Mouse (Mus musculus) MEL (cell line): ENCODE measurements around the gene Thada.

Source experiments
- CTCF ChIP-seq, 3 experiments: IDR thresholded peaks in 2 of 3; conservative IDR thresholded peaks in 1 of 3; 2 replicates each; pipeline ENCODE4 v1.5.1; 2011 to 2012; ENCODE audit warnings: low read length in 3 of 3, low read depth in 2 of 3, mild to moderate bottlenecking in 2 of 3, improper control_type of control experiment in 1 of 3, inconsistent platforms in 1 of 3, mixed read lengths in 1 of 3, moderate library complexity in 1 of 3; ENCODE audit not compliant: control insufficient read depth in 1 of 3, insufficient read depth in 1 of 3, poor library complexity in 1 of 3, severe bottlenecking in 1 of 3
- EP300 ChIP-seq, 2 experiments: IDR thresholded peaks; 2 replicates each; pipeline ENCODE4 v1.6.1; 2011; ENCODE audit warnings: improper control_type of control experiment in 2 of 2, low read length in 2 of 2, low read depth in 1 of 2, mild to moderate bottlenecking in 1 of 2
- MAFK ChIP-seq: IDR thresholded peaks from 2 replicates; pipeline ENCODE4 v1.6.1; 2011; ENCODE audit warnings: low read depth, mild to moderate bottlenecking, low read length, improper control_type of control experiment, borderline replicate concordance
- MEF2A ChIP-seq: IDR thresholded peaks from 2 replicates; pipeline ENCODE4 v1.6.1; 2014; ENCODE audit warnings: low read depth, mild to moderate bottlenecking, inconsistent platforms, low read length, improper control_type of control experiment; ENCODE audit not compliant: poor library complexity, insufficient replicate concordance, severe bottlenecking; ENCODE audit errors: extremely low read depth
- MYB ChIP-seq: IDR thresholded peaks from 2 replicates; pipeline ENCODE4 v1.6.1; 2011; ENCODE audit warnings: mild to moderate bottlenecking, low read depth, low read length, improper control_type of control experiment
- NELFE ChIP-seq: IDR thresholded peaks from 2 replicates; pipeline ENCODE4 v1.6.1; 2011; ENCODE audit warnings: low read depth, low read length, improper control_type of control experiment
- NRF1 ChIP-seq: IDR thresholded peaks from 2 replicates; pipeline ENCODE4 v1.6.1; 2014; ENCODE audit warnings: low read depth, mild to moderate bottlenecking, inconsistent platforms, low read length, improper control_type of control experiment, moderate library complexity; ENCODE audit not compliant: poor library complexity, insufficient read depth, severe bottlenecking
- ZC3H11A ChIP-seq: IDR thresholded peaks from 2 replicates; pipeline ENCODE4 v1.6.1; 2012; ENCODE audit warnings: low read depth, mild to moderate bottlenecking, inconsistent platforms, low read length, improper control_type of control experiment

DNA sequence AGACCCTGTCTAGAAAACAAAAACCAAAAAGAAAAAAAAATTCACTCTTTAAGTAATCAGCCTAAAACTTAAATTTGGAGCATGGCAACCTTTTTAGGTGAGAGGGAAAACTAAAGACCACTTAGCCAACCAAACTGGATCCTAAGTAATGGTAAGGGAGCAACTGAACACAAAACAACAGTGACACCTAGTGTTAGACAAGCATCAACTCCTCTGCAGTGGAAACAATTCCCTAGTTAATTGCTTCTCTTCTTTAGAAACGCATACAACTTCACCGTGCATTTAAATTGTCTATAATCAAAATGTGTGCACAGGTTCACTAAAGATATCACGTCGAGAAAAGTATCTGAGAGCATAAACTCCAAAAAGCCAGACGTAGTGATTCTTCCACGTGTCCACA is 80.3 kb downstream of the Thada start:
- TF ChIP-seq CTCF (IDR thresholded peaks at IDR 0.05 in 2 of 3, conservative IDR thresholded peaks at IDR 0.05 in 1 of 3; ENCODE audit: control insufficient read depth in 1 of 3, insufficient read depth in 1 of 3, low read depth in 2 of 3, low read length in 3 of 3, poor library complexity in 1 of 3, severe bottlenecking in 1 of 3) = peak in 2 of 3 experiments; percentile 29 to 62; a peak in 3 of 6 replicates
- TF ChIP-seq EP300 (IDR thresholded peaks at IDR 0.05; ENCODE audit: low read depth in 1 of 2, low read length in 2 of 2) = no peak
- TF ChIP-seq MEF2A = no peak
- peak; percentile 45 for TF ChIP-seq ZC3H11A
- no peak for TF ChIP-seq MAFK
- no peak for TF ChIP-seq MYB
- no peak for TF ChIP-seq NELFE
- no peak for TF ChIP-seq NRF1
